Comparison of ENCODE assay signal across 8 mouse cellular contexts in genomic region chr7:139319006-139319411, GRCm38 (mm10).
DNase-seq lines count a peak whose midpoint lies in the region; ATAC-seq and TF ChIP-seq lines count a peak whose summit lies in the region.

No protein-coding gene starts in this region.

- no peak overlapping the region for H3K27ac ChIP-seq in forebrain, embryonic 12.5 days
- H3K27ac ChIP-seq in forebrain, embryonic 11.5 days (ENCODE audit: low read depth, low read length) = no peak overlapping the region
- H3K27ac ChIP-seq in heart, postnatal 0 days (ENCODE audit: low read depth) = peak overlapping the region; percentile 93

- TF ChIP-seq CTCF in heart, postnatal 0 days (IDR thresholded peaks at IDR 0.05; ENCODE audit: low read depth) = no peak

- no peak overlapping the region for H3K9ac ChIP-seq in forebrain, embryonic 12.5 days
- no peak overlapping the region for H3K9ac ChIP-seq in forebrain, embryonic 11.5 days (ENCODE audit: low read length)
- H3K9ac ChIP-seq in heart, postnatal 0 days (replicated peaks; ENCODE audit: low read depth, low read length) = no peak overlapping the region

- peaks cover 10% of the 10 kb centered on the region; the same call in 1 of the 2 replicates for H3K27me3 ChIP-seq in forebrain, embryonic 12.5 days
- no peaks in the 10 kb centered on the region for H3K27me3 ChIP-seq in forebrain, embryonic 11.5 days (ENCODE audit: control insufficient read depth, insufficient read depth, low read length)
- no peaks in the 10 kb centered on the region for H3K27me3 ChIP-seq in heart, postnatal 0 days (ENCODE audit: control insufficient read depth, insufficient read depth, low read length)

- WGBS in forebrain, embryonic 12.5 days = 35% methylated on average over 1 of the region's 1 CpGs
- 52% methylated on average over 1 of the region's 1 CpGs for WGBS in forebrain, embryonic 11.5 days
- WGBS in heart, postnatal 0 days = 14% methylated on average over 1 of the region's 1 CpGs

- H3K36me3 ChIP-seq in forebrain, embryonic 12.5 days (replicated peaks) = no peaks in the 10 kb centered on the region
- H3K36me3 ChIP-seq in forebrain, embryonic 11.5 days (ENCODE audit: control insufficient read depth, insufficient read depth, low read length) = no peaks in the 10 kb centered on the region
- no peaks in the 10 kb centered on the region for H3K36me3 ChIP-seq in heart, postnatal 0 days (replicated peaks; ENCODE audit: control insufficient read depth, insufficient read depth, low read length)

- H3K4me3 ChIP-seq in forebrain, embryonic 12.5 days (replicated peaks) = no peak overlapping the region
- H3K4me3 ChIP-seq in forebrain, embryonic 11.5 days (ENCODE audit: low read depth, low read length) = no peak overlapping the region
- no peak overlapping the region for H3K4me3 ChIP-seq in heart, postnatal 0 days (ENCODE audit: low read depth, low read length)

- peaks cover 15% of the 10 kb centered on the region for H3K4me1 ChIP-seq in forebrain, embryonic 12.5 days
- peaks cover 5% of the 10 kb centered on the region; the same call in 1 of the 2 replicates for H3K4me1 ChIP-seq in forebrain, embryonic 11.5 days (replicated peaks; ENCODE audit: control insufficient read depth, insufficient read depth, low read length)
- peaks cover 22% of the 10 kb centered on the region for H3K4me1 ChIP-seq in heart, postnatal 0 days (ENCODE audit: control insufficient read depth, insufficient read depth)

- TF ChIP-seq EP300 in heart, postnatal 0 days (IDR thresholded peaks at IDR 0.05; ENCODE audit: low read depth) = no peak; the same call in 1 of the 2 replicates

- H3K4me2 ChIP-seq in forebrain, embryonic 12.5 days = no peak overlapping the region
- no peak overlapping the region for H3K4me2 ChIP-seq in forebrain, embryonic 11.5 days (ENCODE audit: low read depth, low read length, severe bottlenecking)
- no peak overlapping the region for H3K4me2 ChIP-seq in heart, postnatal 0 days (ENCODE audit: low read depth, low read length)

- no peak for DNase-seq in forebrain, embryonic 11.5 days (ENCODE audit: low spot score)
- peak; percentile 55 for DNase-seq in brain, adult 2 months (ENCODE audit: low read depth, low spot score)
- DNase-seq in heart, postnatal 0 days (ENCODE audit: low spot score) = peak; percentile 89
- peak; percentile 60 for DNase-seq in mesoderm, embryonic 11.5 days (ENCODE audit: low read depth, low spot score)
- DNase-seq in cerebellum, postnatal 36 days = no peak
- no peak for DNase-seq in adrenal gland, postnatal 4 days (ENCODE audit: low spot score in 2 of 2)

- H3K9me3 ChIP-seq in forebrain, embryonic 12.5 days = no peaks in the 10 kb centered on the region
- no peaks in the 10 kb centered on the region for H3K9me3 ChIP-seq in forebrain, embryonic 11.5 days (ENCODE audit: control insufficient read depth, low read length)
- H3K9me3 ChIP-seq in heart, postnatal 0 days (replicated peaks; ENCODE audit: control insufficient read depth, low read length) = no peaks in the 10 kb centered on the region

- peak; percentile 30; the same call in 1 of the 2 replicates for ATAC-seq in forebrain, embryonic 12.5 days (ENCODE audit: low FRiP score)
- no peak for ATAC-seq in forebrain, embryonic 11.5 days (replicated peaks; ENCODE audit: low FRiP score)
- ATAC-seq in heart, postnatal 0 days (ENCODE audit: insufficient read depth, low read depth) = peak; percentile 91
- no peak for ATAC-seq in erythroid progenitor cell, adult 5-6 weeks (replicated peaks; ENCODE audit: low FRiP score, poor library complexity, severe bottlenecking)

Comparison
In these comparisons a context has a peak if more than half of its experiments do, and no peak if none do; other contexts are left out.
1. ATAC-seq: peak in forebrain, embryonic 12.5 days (single experiment) and heart, postnatal 0 days (single experiment); none in forebrain, embryonic 11.5 days (single experiment) and erythroid progenitor cell, adult 5-6 weeks (single experiment).
2. DNase-seq: peak in brain, adult 2 months (single experiment), heart, postnatal 0 days (single experiment) and mesoderm, embryonic 11.5 days (single experiment); none in forebrain, embryonic 11.5 days (single experiment), cerebellum, postnatal 36 days (0 of 2) and adrenal gland, postnatal 4 days (0 of 2).